Mouse (Mus musculus): ENCODE data around the gene Gns.
A peak's percentile ranks its signal among the peaks of the same experiment; 100 is the strongest.
"Not testable (repeated sequence)": the region's sequence is repeated elsewhere in the genome, so short reads cannot be mapped to it uniquely, and the experiment has no call there.

Gene Gns

GRCm38 (mm10) chr10:121364801-121365564 is at the start of gene Gns:
Gene Gns (plus strand): TSS chr10:121365090.
- peak; percentile 85 for DNase-seq

- DNase-seq: no peak
These were observed 49.3 kb upstream of the Gns start for GRCm38 (mm10) chr10:121315321-121316283.

- DNase-seq: no peak
These were observed 48.5 kb upstream of the Gns start for GRCm38 (mm10) chr10:121316361-121316760.

- no peak for DNase-seq
These were observed 46.4 kb upstream of the Gns start for GRCm38 (mm10) chr10:121318397-121318950.

- DNase-seq: no peak
These were observed 41.4 kb upstream of the Gns start for GRCm38 (mm10) chr10:121323493-121323892.

- DNase-seq: no peak
These were observed 38.7 kb upstream of the Gns start for GRCm38 (mm10) chr10:121326167-121326566.

GRCm38 (mm10) chr10:121329586-121329985 is 35.3 kb upstream of the Gns start:
- no peak for DNase-seq

- DNase-seq: peak; percentile 71
These were observed 34.0 kb upstream of the Gns start for GRCm38 (mm10) chr10:121330940-121331339.

GRCm38 (mm10) chr10:121334576-121334975 is 30.3 kb upstream of the Gns start:
- peak; percentile 64 for DNase-seq

- DNase-seq: not testable (repeated sequence)
These were observed 28.4 kb upstream of the Gns start for GRCm38 (mm10) chr10:121336536-121336935.

- DNase-seq: no peak
These were observed 23.9 kb upstream of the Gns start for GRCm38 (mm10) chr10:121340754-121341593.

- DNase-seq: no peak
These were observed 22.6 kb upstream of the Gns start for GRCm38 (mm10) chr10:121342260-121342659.

- DNase-seq: no peak
These were observed 21.0 kb upstream of the Gns start for GRCm38 (mm10) chr10:121343867-121344266.

GRCm38 (mm10) chr10:121349244-121349643 is 15.6 kb upstream of the Gns start:
- DNase-seq: no peak

- no peak for DNase-seq
These were observed 14.4 kb upstream of the Gns start for GRCm38 (mm10) chr10:121350357-121351065.

GRCm38 (mm10) chr10:121351066-121351581 is 13.8 kb upstream of the Gns start, which contains the start of gene Tbc1d30:
Gene Tbc1d30 (minus strand): TSS chr10:121351278.
- DNase-seq: peak; percentile 24

- DNase-seq: no peak
These were observed 13.1 kb upstream of the Gns start for GRCm38 (mm10) chr10:121351692-121352290.

- no peak for DNase-seq
These were observed 4.5 kb upstream of the Gns start for GRCm38 (mm10) chr10:121360358-121360757.

GRCm38 (mm10) chr10:121363201-121363600 is 1.7 kb upstream of the Gns start:
- no peak for DNase-seq

- DNase-seq: peak; percentile 29
These were observed 584 bp upstream of the Gns start for GRCm38 (mm10) chr10:121364306-121364705.

- DNase-seq: peak; percentile 15
These were observed 937 bp downstream of the Gns start for GRCm38 (mm10) chr10:121365781-121366272.
